Mouse (Mus musculus): ENCODE data around the gene Pctp. TPM values are rescaled to one million over a fixed set of nuclear protein-coding genes. Genes with fewer than 3 reads are reported as not detected.

The Pctp gene
- polyA plus RNA-seq, 1 experiment = not detected

- no peak for TF ChIP-seq CTCF (IDR thresholded peaks at IDR 0.05; ENCODE audit: insufficient read depth, low read depth, low read length)
- TF ChIP-seq POLR2A (IDR thresholded peaks at IDR 0.05; ENCODE audit: insufficient read depth, low read depth, low read length) = no peak
- Histone ChIP-seq H3K4me1 (ENCODE audit: control insufficient read depth, insufficient read depth, low read length) (peaks cover 11% of the 10 kb centered on the region), H3K27ac (ENCODE audit: insufficient read depth, low read depth, low read length) (no peak overlapping the region), H3K4me3 (ENCODE audit: insufficient read depth, low read depth, low read length) (peak overlapping the region; percentile 19; the same call in 1 of the 2 replicates)
- 43% methylated on average over 5 of the region's 5 CpGs for WGBS
Measured at GRCm38 (mm10) chr11:90033442-90033841, 30.7 kb upstream of the Pctp start.

- TF ChIP-seq POLR2A (IDR thresholded peaks at IDR 0.05; ENCODE audit: insufficient read depth, low read depth, low read length) (no peak), CTCF (IDR thresholded peaks at IDR 0.05; ENCODE audit: insufficient read depth, low read depth, low read length) (no peak)
- H3K27ac ChIP-seq (ENCODE audit: insufficient read depth, low read depth, low read length) = no peak overlapping the region
- 24% methylated on average over 8 of the region's 8 CpGs for WGBS
Measured at GRCm38 (mm10) chr11:90032807-90033206, 30.1 kb upstream of the Pctp start.

GRCm38 (mm10) chr11:90031076-90031475 is 28.4 kb upstream of the Pctp start:
- WGBS = 62% methylated on average over 7 of the region's 7 CpGs
- Histone ChIP-seq H3K4me3 (ENCODE audit: insufficient read depth, low read depth, low read length) (peak overlapping the region; percentile 25; the same call in 1 of the 2 replicates), H3K27ac (ENCODE audit: insufficient read depth, low read depth, low read length) (no peak overlapping the region), H3K4me1 (ENCODE audit: control insufficient read depth, insufficient read depth, low read length) (peaks cover 11% of the 10 kb centered on the region)
- no peak for TF ChIP-seq POLR2A (IDR thresholded peaks at IDR 0.05; ENCODE audit: insufficient read depth, low read depth, low read length)

More at GRCm38 (mm10) chr11:90032807-90033206, 30.1 kb upstream of the Pctp start:
- Histone ChIP-seq H3K4me3 (ENCODE audit: insufficient read depth, low read depth, low read length) (peak overlapping the region; percentile 10; the same call in 1 of the 2 replicates), H3K4me1 (ENCODE audit: control insufficient read depth, insufficient read depth, low read length) (peaks cover 11% of the 10 kb centered on the region)

GRCm38 (mm10) chr11:90030557-90030956 is 27.9 kb upstream of the Pctp start:
- WGBS = 5% methylated on average over 15 of the region's 15 CpGs
- H3K27ac ChIP-seq (ENCODE audit: insufficient read depth, low read depth, low read length) = no peak overlapping the region
- peak overlapping the region; percentile 25 for H3K4me3 ChIP-seq (ENCODE audit: insufficient read depth, low read depth, low read length)
- TF ChIP-seq CTCF (IDR thresholded peaks at IDR 0.05; ENCODE audit: insufficient read depth, low read depth, low read length) (no peak), POLR2A (IDR thresholded peaks at IDR 0.05; ENCODE audit: insufficient read depth, low read depth, low read length) (no peak)
- peaks cover 11% of the 10 kb centered on the region for H3K4me1 ChIP-seq (ENCODE audit: control insufficient read depth, insufficient read depth, low read length)

GRCm38 (mm10) chr11:90029841-90030398 is 27.2 kb upstream of the Pctp start, which contains the start of gene Tmem100:
Gene Tmem100, plus strand, starts transcription at chr11:90030348.
- H3K4me3 ChIP-seq (ENCODE audit: insufficient read depth, low read depth, low read length) = peak within 1 kb of the TSS; percentile 25
- peaks cover 11% of the 10 kb centered on the region for H3K4me1 ChIP-seq (ENCODE audit: control insufficient read depth, insufficient read depth, low read length)
- H3K27ac ChIP-seq (ENCODE audit: insufficient read depth, low read depth, low read length) = no peak within 1 kb of the TSS
- 52% methylated on average over 13 of the region's 13 CpGs for WGBS
- TF ChIP-seq CTCF (IDR thresholded peaks at IDR 0.05; ENCODE audit: insufficient read depth, low read depth, low read length) (no peak), POLR2A (IDR thresholded peaks at IDR 0.05; ENCODE audit: insufficient read depth, low read depth, low read length) (no peak)

GRCm38 (mm10) chr11:90029354-90029753 is 26.7 kb upstream of the Pctp start:
- H3K4me1 ChIP-seq (ENCODE audit: control insufficient read depth, insufficient read depth, low read length) = peaks cover 11% of the 10 kb centered on the region
- no peak for TF ChIP-seq POLR2A (IDR thresholded peaks at IDR 0.05; ENCODE audit: insufficient read depth, low read depth, low read length)
- TF ChIP-seq CTCF (IDR thresholded peaks at IDR 0.05; ENCODE audit: insufficient read depth, low read depth, low read length) = no peak
- no peak overlapping the region for H3K4me3 ChIP-seq (ENCODE audit: insufficient read depth, low read depth, low read length)
- H3K27ac ChIP-seq (ENCODE audit: insufficient read depth, low read depth, low read length) = no peak overlapping the region
- 25% methylated on average over 10 of the region's 10 CpGs for WGBS

- no peak overlapping the region for H3K4me3 ChIP-seq (ENCODE audit: insufficient read depth, low read depth, low read length)
- H3K4me1 ChIP-seq (ENCODE audit: control insufficient read depth, insufficient read depth, low read length) = peaks cover 11% of the 10 kb centered on the region
- no peak overlapping the region for H3K27ac ChIP-seq (ENCODE audit: insufficient read depth, low read depth, low read length)
- TF ChIP-seq POLR2A (IDR thresholded peaks at IDR 0.05; ENCODE audit: insufficient read depth, low read depth, low read length) = no peak
- TF ChIP-seq CTCF (IDR thresholded peaks at IDR 0.05; ENCODE audit: insufficient read depth, low read depth, low read length) = no peak
- WGBS = 95% methylated on average over 8 of the region's 8 CpGs
Measured at GRCm38 (mm10) chr11:90028746-90029145, 26.1 kb upstream of the Pctp start.

GRCm38 (mm10) chr11:90027216-90027615 is 24.5 kb upstream of the Pctp start:
- no peak overlapping the region for H3K27ac ChIP-seq (ENCODE audit: insufficient read depth, low read depth, low read length)
- WGBS = 61% methylated on average over 7 of the region's 7 CpGs

GRCm38 (mm10) chr11:90026802-90027174 is 24.1 kb upstream of the Pctp start:
- TF ChIP-seq POLR2A (IDR thresholded peaks at IDR 0.05; ENCODE audit: insufficient read depth, low read depth, low read length) = no peak
- no peak for TF ChIP-seq CTCF (IDR thresholded peaks at IDR 0.05; ENCODE audit: insufficient read depth, low read depth, low read length)
- WGBS = 68% methylated on average over 5 of the region's 5 CpGs
- H3K27ac ChIP-seq (ENCODE audit: insufficient read depth, low read depth, low read length) = no peak overlapping the region
- peaks cover 8% of the 10 kb centered on the region for H3K4me1 ChIP-seq (ENCODE audit: control insufficient read depth, insufficient read depth, low read length)
- no peak overlapping the region for H3K4me3 ChIP-seq (ENCODE audit: insufficient read depth, low read depth, low read length)

More at GRCm38 (mm10) chr11:90027216-90027615, 24.5 kb upstream of the Pctp start:
- no peak overlapping the region for H3K4me3 ChIP-seq (ENCODE audit: insufficient read depth, low read depth, low read length)
- TF ChIP-seq CTCF (IDR thresholded peaks at IDR 0.05; ENCODE audit: insufficient read depth, low read depth, low read length) = no peak
- TF ChIP-seq POLR2A (IDR thresholded peaks at IDR 0.05; ENCODE audit: insufficient read depth, low read depth, low read length) = no peak
- H3K4me1 ChIP-seq (ENCODE audit: control insufficient read depth, insufficient read depth, low read length) = peaks cover 8% of the 10 kb centered on the region

Measured in olfactory bulb, adult 2 months (tissue).